Mouse (Mus musculus) lung, postnatal 10 days (tissue): ENCODE data around the gene Drg1.
"Not testable (repeated sequence)": the region's sequence is repeated elsewhere in the genome, so short reads cannot be mapped to it uniquely, and the experiment has no call there.

Experiments
- DNase-seq: peaks from one replicate; pipeline ENCODE4 v3.0.0; 2021

Drg1 gene

GRCm38 (mm10) chr11:3165210-3165782 is 100.9 kb downstream of the Drg1 start:
- not testable (repeated sequence) for DNase-seq

- peak; percentile 44 for DNase-seq
Measured at GRCm38 (mm10) chr11:3163661-3164060, 102.6 kb downstream of the Drg1 start.

GRCm38 (mm10) chr11:3163122-3163521 is 103.1 kb downstream of the Drg1 start:
- peak; percentile 64 for DNase-seq

- peak; percentile 68 for DNase-seq
Measured at GRCm38 (mm10) chr11:3162236-3162897, 103.8 kb downstream of the Drg1 start.

GRCm38 (mm10) chr11:3161370-3161769 is 104.8 kb downstream of the Drg1 start:
- DNase-seq, result peak; percentile 76

- DNase-seq, result not testable (repeated sequence)
Measured at GRCm38 (mm10) chr11:3158800-3159199, 107.4 kb downstream of the Drg1 start.

- peak; percentile 22 for DNase-seq
Measured at GRCm38 (mm10) chr11:3157996-3158395, 108.2 kb downstream of the Drg1 start.

GRCm38 (mm10) chr11:3156991-3157390 is 109.2 kb downstream of the Drg1 start:
- not testable (repeated sequence) for DNase-seq

GRCm38 (mm10) chr11:3153666-3154397 is 112.4 kb downstream of the Drg1 start:
- DNase-seq, result peak; percentile 68

GRCm38 (mm10) chr11:3151358-3151757 is 114.9 kb downstream of the Drg1 start:
- peak; percentile 22 for DNase-seq

- not testable (repeated sequence) for DNase-seq
Measured at GRCm38 (mm10) chr11:3150677-3151003, 115.6 kb downstream of the Drg1 start.

- DNase-seq, result peak; percentile 69
Measured at GRCm38 (mm10) chr11:3150003-3150676, 116.1 kb downstream of the Drg1 start.

GRCm38 (mm10) chr11:3149471-3149870 is 116.7 kb downstream of the Drg1 start:
- DNase-seq, result peak; percentile 38

GRCm38 (mm10) chr11:3146806-3147205 is 119.4 kb downstream of the Drg1 start:
- DNase-seq, result not testable (repeated sequence)

GRCm38 (mm10) chr11:3145359-3146165 is 120.7 kb downstream of the Drg1 start:
- peak; percentile 21 for DNase-seq

GRCm38 (mm10) chr11:3143984-3144383 is 122.2 kb downstream of the Drg1 start:
- DNase-seq, result not testable (repeated sequence)

GRCm38 (mm10) chr11:3142413-3142812 is 123.8 kb downstream of the Drg1 start:
- DNase-seq, result peak; percentile 88

- not testable (repeated sequence) for DNase-seq
Measured at GRCm38 (mm10) chr11:3140967-3141535, 125.2 kb downstream of the Drg1 start.

GRCm38 (mm10) chr11:3138323-3138722 is 127.9 kb downstream of the Drg1 start:
- peak; percentile 55 for DNase-seq
